Mouse (Mus musculus): ENCODE measurements at regions not wholly inside any gene's neighbourhood (a gene's known extent, or its start where the extent isn't known, plus 50 kb on each side); places are given as distances from the start of the nearest gene placed in this dataset.
A peak's percentile ranks its signal among the peaks of the same experiment; 100 is the strongest.

- peak; percentile 67 for DNase-seq (ENCODE audit: low spot score)
These were observed 88.1 kb upstream of the Usp51 start for GRCm38 (mm10) chrX:152918212-152918611.

DNA sequence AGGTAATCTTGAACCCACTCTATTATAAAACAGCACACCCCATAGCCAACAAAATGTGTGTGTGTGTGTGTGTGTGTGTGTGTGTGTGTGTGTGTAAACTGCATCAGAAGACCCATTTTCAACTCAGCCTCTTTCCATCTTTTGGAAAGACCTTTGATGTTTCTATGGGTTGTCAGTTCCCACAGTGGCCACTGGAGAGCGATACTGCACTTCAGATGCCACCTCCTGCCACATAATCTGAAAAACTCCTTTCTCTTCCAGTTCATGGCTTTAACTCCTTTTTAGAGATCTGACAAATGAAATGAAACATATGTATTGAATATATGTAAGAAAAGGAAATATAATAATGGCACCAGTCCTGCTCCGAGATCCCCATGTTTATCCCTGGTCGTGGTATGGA, 79.3 kb upstream of the Usp51 start:
- DNase-seq (ENCODE audit: low spot score), result no peak

GRCm38 (mm10) chrX:152946201-152946600, 60.1 kb upstream of the Usp51 start:
- DNase-seq (ENCODE audit: low spot score), result no peak
